Mouse (Mus musculus): ENCODE measurements around the gene Poln. TPM values are rescaled to one million over a fixed set of nuclear protein-coding genes. Genes with fewer than 3 reads are reported as not detected.

Poln gene
- polyA plus RNA-seq (2014; fragmentation: Illumina TruSeq; extraction: RNeasy Lipid Tissue Mini Kit (QIAGEN cat#74804); ENCODE audit: low read depth, low replicate concordance) = 0.19 TPM

GRCm38 (mm10) chr5:34168950-34169891, at the start of gene Poln, which contains the start of gene Haus3:
Poln (minus strand) TSS chr5:34169448.
Haus3 (minus strand) TSS chr5:34169527.

DNA sequence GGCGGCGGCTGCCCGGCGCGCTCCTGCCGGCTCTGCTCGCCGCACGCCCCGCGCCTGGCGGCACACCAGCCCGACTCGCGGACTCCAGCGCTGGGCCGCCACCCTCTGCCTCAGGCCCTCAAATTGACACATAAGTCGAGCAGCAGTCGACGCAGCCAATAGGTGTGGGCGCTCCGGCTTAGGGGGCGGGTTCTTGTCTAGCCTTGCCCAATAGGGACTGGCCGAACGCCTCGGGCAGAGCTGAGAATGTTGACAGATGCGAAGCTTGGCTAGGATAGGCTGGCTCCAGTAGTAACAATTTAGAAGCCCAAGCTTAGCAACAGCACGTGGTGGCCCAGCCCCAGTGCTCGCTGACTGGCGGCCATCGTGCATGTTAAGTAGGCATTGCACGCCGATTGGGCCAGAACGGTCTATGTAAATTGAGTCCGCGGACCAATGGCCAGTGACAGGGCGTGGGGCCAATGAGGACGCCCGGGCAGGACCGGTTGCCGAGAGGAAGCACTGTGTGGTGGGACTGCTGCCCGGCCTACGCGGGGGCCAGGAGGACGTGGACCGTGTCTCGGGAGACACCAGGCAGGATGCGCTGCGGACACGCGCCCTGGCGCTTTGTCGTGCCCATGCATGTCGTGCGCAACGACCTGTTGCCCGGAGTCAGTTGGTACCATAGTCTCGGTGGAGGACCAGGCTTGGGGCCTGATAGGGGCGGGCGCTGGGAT, 18.5 kb upstream of the Poln start, which contains the start of gene Mxd4:
Mxd4 (minus strand) TSS at position 120 of the 716 bp plus-strand sequence.

GRCm38 (mm10) chr5:33995843-33996693, 173.2 kb downstream of the Poln start, which contains the start of gene Nat8l:
Nat8l (plus strand) TSS chr5:33995984.

GRCm38 (mm10) chr5:33983309-33984121, 185.7 kb downstream of the Poln start, which contains the start of gene Gm1673:
Gm1673 (plus strand) TSS chr5:33983433.

Other genes with a start within 250 kb of the Poln start
- 4.2 TPM for gene Nelfa, start 233.0 kb downstream of the Poln start, polyA plus RNA-seq (2014; fragmentation: Illumina TruSeq; extraction: RNeasy Lipid Tissue Mini Kit (QIAGEN cat#74804); ENCODE audit: low read depth, low replicate concordance)
- gene Gm1673, start 186.0 kb downstream of the Poln start, polyA plus RNA-seq (2014; fragmentation: Illumina TruSeq; extraction: RNeasy Lipid Tissue Mini Kit (QIAGEN cat#74804); ENCODE audit: low read depth, low replicate concordance) = not detected
- gene Nat8l, start 173.5 kb downstream of the Poln start, polyA plus RNA-seq (2014; fragmentation: Illumina TruSeq; extraction: RNeasy Lipid Tissue Mini Kit (QIAGEN cat#74804); ENCODE audit: low read depth, low replicate concordance) = 0.13 TPM
- gene Haus3, start 79 bp upstream of the Poln start, polyA plus RNA-seq (2014; fragmentation: Illumina TruSeq; extraction: RNeasy Lipid Tissue Mini Kit (QIAGEN cat#74804); ENCODE audit: low read depth, low replicate concordance) = 40.8 TPM
- gene Mxd4, start 18.3 kb upstream of the Poln start, polyA plus RNA-seq (2014; fragmentation: Illumina TruSeq; extraction: RNeasy Lipid Tissue Mini Kit (QIAGEN cat#74804); ENCODE audit: low read depth, low replicate concordance) = 22.5 TPM
- not detected for gene Zfyve28, start 119.0 kb upstream of the Poln start, polyA plus RNA-seq (2014; fragmentation: Illumina TruSeq; extraction: RNeasy Lipid Tissue Mini Kit (QIAGEN cat#74804); ENCODE audit: low read depth, low replicate concordance)
- gene Cfap99, start 119.2 kb upstream of the Poln start, polyA plus RNA-seq (2014; fragmentation: Illumina TruSeq; extraction: RNeasy Lipid Tissue Mini Kit (QIAGEN cat#74804); ENCODE audit: low read depth, low replicate concordance) = not detected
- gene Rnf4, start 166.8 kb upstream of the Poln start, polyA plus RNA-seq (2014; fragmentation: Illumina TruSeq; extraction: RNeasy Lipid Tissue Mini Kit (QIAGEN cat#74804); ENCODE audit: low read depth, low replicate concordance) = 125 TPM
- 23.4 TPM for gene Fam193a, start 200.5 kb upstream of the Poln start, polyA plus RNA-seq (2014; fragmentation: Illumina TruSeq; extraction: RNeasy Lipid Tissue Mini Kit (QIAGEN cat#74804); ENCODE audit: low read depth, low replicate concordance)

Data from sigmoid colon, adult 10 weeks (tissue).